Comparison of ENCODE assay signal across 11 mouse cellular contexts in the genomic region with DNA sequence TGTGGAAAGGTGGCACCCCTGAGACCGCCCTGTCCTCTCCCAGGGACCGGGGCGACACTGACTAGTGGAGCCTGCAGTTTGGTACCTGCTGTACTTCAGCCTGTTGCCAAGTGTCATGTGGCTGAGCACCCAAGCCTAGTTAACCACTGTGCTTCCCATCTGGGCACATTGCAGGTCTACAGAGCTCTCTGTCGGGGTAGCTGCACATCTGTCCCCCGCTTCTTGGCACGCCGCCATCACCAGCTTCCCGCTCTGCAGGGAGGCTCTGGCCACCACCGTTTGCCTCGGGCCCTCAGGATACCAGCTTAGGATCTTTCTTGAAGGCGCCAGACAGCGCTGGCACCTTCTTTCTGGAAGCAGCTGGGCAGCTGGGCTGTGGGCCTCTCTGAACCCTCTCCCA. TPM values are rescaled to one million over a fixed set of nuclear protein-coding genes. Genes with fewer than 3 reads are reported as not detected.
A peak's percentile ranks its signal among the peaks of the same experiment; 100 is the strongest.
DNase-seq lines count a peak whose midpoint lies in the region; ATAC-seq lines count a peak whose summit lies in the region.
"Had no signal": no experiment of that assay in that cellular context is flagged by ENCODE, and none has a peak within 500 bp of the region (broad histone marks: within the 10 kb centered on the region; RNA-seq: fewer than 3 reads in every experiment).

No protein-coding gene starts in this region.

- peaks cover 10% of the 10 kb centered on the region; the same call in 1 of the 2 replicates for H3K9me3 ChIP-seq in hindbrain, embryonic 10.5 days
- H3K9me3 ChIP-seq in hindbrain, embryonic 11.5 days (ENCODE audit: control insufficient read depth, low read length), result no peaks in the 10 kb centered on the region
- no peaks in the 10 kb centered on the region for H3K9me3 ChIP-seq in neural tube, embryonic 15.5 days (replicated peaks)

- no peak overlapping the region for H3K4me2 ChIP-seq in hindbrain, embryonic 11.5 days (replicated peaks; ENCODE audit: low read depth, low read length)
- peak overlapping the region; percentile 22 for H3K4me2 ChIP-seq in neural tube, embryonic 15.5 days

- H3K4me3 ChIP-seq in hindbrain, embryonic 10.5 days, result no peak overlapping the region
- no peak overlapping the region for H3K4me3 ChIP-seq in hindbrain, embryonic 11.5 days (ENCODE audit: low read depth, low read length)
- no peak overlapping the region for H3K4me3 ChIP-seq in neural tube, embryonic 15.5 days (replicated peaks)

- 77% methylated on average over 12 of the region's 12 CpGs for WGBS in hindbrain, embryonic 10.5 days
- WGBS in hindbrain, embryonic 11.5 days, result 73% methylated on average over 12 of the region's 12 CpGs
- 50% methylated on average over 12 of the region's 12 CpGs for WGBS in neural tube, embryonic 15.5 days

- peaks cover 56% of the 10 kb centered on the region for H3K27me3 ChIP-seq in hindbrain, embryonic 10.5 days (ENCODE audit: insufficient read depth, poor library complexity, severe bottlenecking)
- peaks cover 15% of the 10 kb centered on the region for H3K27me3 ChIP-seq in hindbrain, embryonic 11.5 days (ENCODE audit: control insufficient read depth, insufficient read depth, low read length)
- H3K27me3 ChIP-seq in neural tube, embryonic 15.5 days (replicated peaks), result no peaks in the 10 kb centered on the region

- no peak for DNase-seq in hindbrain, embryonic 10.5 days (ENCODE audit: low spot score)
- DNase-seq in hindbrain, embryonic 11.5 days (ENCODE audit: low spot score), result no peak
- peak; percentile 66 for DNase-seq in right cerebral cortex, postnatal 14 days
- no peak for DNase-seq in right cerebral cortex, postnatal 36 days (ENCODE audit: low spot score in 2 of 2)
- peak; percentile 59 to 66 for DNase-seq in heart, postnatal 14 days
- DNase-seq in layer of hippocampus, postnatal 36 days, result no peak
- no peak for DNase-seq in left cerebral cortex, adult 11 months (ENCODE audit: low spot score)
- DNase-seq: liver, postnatal 0 days had no signal

- H3K27ac ChIP-seq in hindbrain, embryonic 10.5 days, result 0 out of 2 replicates have a peak overlapping the region, but pooled peaks have one; percentile 16
- no peak overlapping the region for H3K27ac ChIP-seq in hindbrain, embryonic 11.5 days (ENCODE audit: low read depth, low read length)
- H3K27ac ChIP-seq in neural tube, embryonic 15.5 days (replicated peaks), result peak overlapping the region; percentile 54; the same call in 1 of the 2 replicates
- H3K27ac ChIP-seq: kidney, postnatal 0 days had no signal

- intact Hi-C loops in heart, postnatal 14 days (cut with DNase I), result no loop called here

- H3K9ac ChIP-seq in hindbrain, embryonic 11.5 days (ENCODE audit: low read depth, low read length), result no peak overlapping the region; the same call in 1 of the 2 replicates
- H3K9ac ChIP-seq in neural tube, embryonic 15.5 days (replicated peaks), result no peak overlapping the region
- H3K9ac ChIP-seq: liver, postnatal 0 days had no signal

- ATAC-seq in hindbrain, embryonic 11.5 days (ENCODE audit: low FRiP score), result no peak
- ATAC-seq in neural tube, embryonic 15.5 days (ENCODE audit: low FRiP score), result no peak
- ATAC-seq: liver, postnatal 0 days had no signal

- H3K4me1 ChIP-seq in hindbrain, embryonic 10.5 days (replicated peaks), result peaks cover 60% of the 10 kb centered on the region
- peaks cover 32% of the 10 kb centered on the region for H3K4me1 ChIP-seq in hindbrain, embryonic 11.5 days (replicated peaks; ENCODE audit: control insufficient read depth, insufficient read depth, low read length)
- H3K4me1 ChIP-seq in neural tube, embryonic 15.5 days, result peaks cover 59% of the 10 kb centered on the region

- H3K36me3 ChIP-seq in hindbrain, embryonic 10.5 days, result peaks cover 44% of the 10 kb centered on the region
- H3K36me3 ChIP-seq in hindbrain, embryonic 11.5 days (ENCODE audit: control insufficient read depth, insufficient read depth, low read length), result no peaks in the 10 kb centered on the region
- H3K36me3 ChIP-seq in neural tube, embryonic 15.5 days, result no peaks in the 10 kb centered on the region

RNA-seq across cellular contexts. Expression of a gene that starts 6.2 kb away (rescaled TPM):
- polyA plus RNA-seq in hindbrain, embryonic 10.5 days (2016; fragmentation: Nextera tagmentation; extraction: Ambion mirVana), result 14.3 and 22.9 TPM in 2 replicates
- 16.5 and 17.8 TPM in 2 replicates for polyA plus RNA-seq in hindbrain, embryonic 11.5 days (2014; fragmentation: Nextera tagmentation; extraction: Ambion mirVana)
- total RNA-seq in heart, postnatal 14 days (2021), result 10 to 100 TPM; 29.0 to 33.1 TPM
- 12.2 and 14.0 TPM in 2 replicates for polyA plus RNA-seq in neural tube, embryonic 15.5 days (2015; fragmentation: Nextera tagmentation; extraction: Ambion mirVana)
- total RNA-seq in layer of hippocampus, postnatal 36 days (2021), result 100 to 1,000 TPM; 147 to 155 TPM

RNA-seq across cellular contexts. Expression of a gene that starts 57.2 kb away (rescaled TPM):
- polyA plus RNA-seq in hindbrain, embryonic 10.5 days (2016; fragmentation: Nextera tagmentation; extraction: Ambion mirVana), result 0.95 and 4.1 TPM in 2 replicates
- 2.1 and 2.7 TPM in 2 replicates for polyA plus RNA-seq in hindbrain, embryonic 11.5 days (2014; fragmentation: Nextera tagmentation; extraction: Ambion mirVana)
- total RNA-seq in heart, postnatal 14 days (2021), result not detected
- 1.6 and 1.7 TPM in 2 replicates for polyA plus RNA-seq in neural tube, embryonic 15.5 days (2015; fragmentation: Nextera tagmentation; extraction: Ambion mirVana)
- total RNA-seq in layer of hippocampus, postnatal 36 days (2021), result under 1 TPM; 0.30 to 0.53 TPM
- total RNA-seq: MEL had no signal
- polyA plus RNA-seq: kidney, postnatal 0 days; liver, postnatal 0 days had no signal

Comparison
In these comparisons a context has a peak if more than half of its experiments do, and no peak if none do; other contexts are left out.
1. DNase-seq: peak in right cerebral cortex, postnatal 14 days (single experiment) and heart, postnatal 14 days (2 of 2); none in hindbrain, embryonic 10.5 days (single experiment), hindbrain, embryonic 11.5 days (single experiment), right cerebral cortex, postnatal 36 days (0 of 2), layer of hippocampus, postnatal 36 days (0 of 2) and left cerebral cortex, adult 11 months (single experiment).